Mouse (Mus musculus) intestine, postnatal 0 days (tissue): ENCODE measurements around the gene Slc2a9. TPM values are rescaled to one million over a fixed set of nuclear protein-coding genes. Genes with fewer than 3 reads are reported as not detected.

ENCODE experiments used
- ATAC-seq: fragments of 200-750 bp; cut with Nextera tagmentation; 2 replicates; pipeline ENCODE4 v1.8.0; 2017; ENCODE audit warnings: mild to moderate bottlenecking, moderate TSS enrichment, moderate library complexity
- H3K27ac ChIP-seq: fragments of 300-500 bp; sonication (generic); 2 replicates; pipeline ENCODE4 v1.5.1; 2014; ENCODE audit warnings: mild to moderate bottlenecking, low read depth, low read length, moderate library complexity
- H3K27me3 ChIP-seq: fragments of 300-500 bp; sonication (generic); replicated peaks from 2 replicates; pipeline ENCODE4 v1.6.1; 2014; ENCODE audit warnings: low read length, mixed read lengths; ENCODE audit not compliant: control insufficient read depth, insufficient read depth
- H3K36me3 ChIP-seq: fragments of 300-500 bp; sonication (generic); 2 replicates; pipeline ENCODE4 v1.6.1; 2014; ENCODE audit warnings: mild to moderate bottlenecking, moderate library complexity; ENCODE audit not compliant: control insufficient read depth, insufficient read depth
- H3K4me1 ChIP-seq: fragments of 300-500 bp; sonication (generic); replicated peaks from 2 replicates; pipeline ENCODE4 v1.6.1; 2014; ENCODE audit warnings: antibody characterized with exemption, low read length, mixed read lengths; ENCODE audit not compliant: control insufficient read depth, insufficient read depth
- H3K4me2 ChIP-seq: fragments of 300-500 bp; sonication (generic); replicated peaks from 2 replicates; pipeline ENCODE4 v1.6.1; 2014; ENCODE audit warnings: low read depth, mild to moderate bottlenecking, moderate library complexity
- H3K4me3 ChIP-seq: fragments of 300-500 bp; sonication (generic); 2 replicates; pipeline ENCODE4 v1.5.1; 2014; ENCODE audit warnings: low read depth, low read length
- H3K9ac ChIP-seq: fragments of 300-500 bp; sonication (generic); 2 replicates; pipeline ENCODE4 v1.6.1; 2014; ENCODE audit warnings: mild to moderate bottlenecking, low read depth, low read length
- H3K9me3 ChIP-seq: fragments of 300-500 bp; sonication (generic); 2 replicates; pipeline ENCODE4 v1.6.1; 2016; ENCODE audit warnings: mixed run types; ENCODE audit not compliant: control insufficient read depth
- CTCF ChIP-seq: sonication (generic); IDR thresholded peaks from 2 replicates; pipeline ENCODE4 v1.5.1; 2016; ENCODE audit warnings: low read depth, mild to moderate bottlenecking, control low read depth, antibody characterized with exemption, moderate library complexity
- WGBS: fragments of 180-500 bp; shearing (Covaris S2); extraction: QIAGEN DNeasy Blood & Tissue Kit; methylation state at CpG from one replicate; pipeline ENCODE4 v1.1.7; 2014; 5-methylcytosine and 5-hydroxymethylcytosine counted together
- polyA plus RNA-seq: library from polyadenylated mRNA; unstranded; fragments of >200 nt; fragmentation: Nextera tagmentation; extraction: Ambion mirVana; gene quantifications from 2 replicates; pipeline ENCODE4 v1.2.1, GENCODE M21; 2015

Gene Slc2a9
- polyA plus RNA-seq, 1 experiment from 2014 or later, result 2.4 TPM

- WGBS, result 39% methylated on average over 5 of the region's 5 CpGs
- Histone ChIP-seq H3K27ac (no peak overlapping the region), H3K4me2 (no peak overlapping the region), H3K9me3 (no peaks in the 10 kb centered on the region), H3K36me3 (no peaks in the 10 kb centered on the region), H3K9ac (no peak overlapping the region), H3K4me3 (no peak overlapping the region), H3K4me1 (no peaks in the 10 kb centered on the region), H3K27me3 (no peaks in the 10 kb centered on the region)
- peak; percentile 66 for ATAC-seq
- TF ChIP-seq CTCF, result no peak
Observed at GRCm38 (mm10) chr5:38498479-38498878, 4.5 kb downstream of the Slc2a9 start.

DNA sequence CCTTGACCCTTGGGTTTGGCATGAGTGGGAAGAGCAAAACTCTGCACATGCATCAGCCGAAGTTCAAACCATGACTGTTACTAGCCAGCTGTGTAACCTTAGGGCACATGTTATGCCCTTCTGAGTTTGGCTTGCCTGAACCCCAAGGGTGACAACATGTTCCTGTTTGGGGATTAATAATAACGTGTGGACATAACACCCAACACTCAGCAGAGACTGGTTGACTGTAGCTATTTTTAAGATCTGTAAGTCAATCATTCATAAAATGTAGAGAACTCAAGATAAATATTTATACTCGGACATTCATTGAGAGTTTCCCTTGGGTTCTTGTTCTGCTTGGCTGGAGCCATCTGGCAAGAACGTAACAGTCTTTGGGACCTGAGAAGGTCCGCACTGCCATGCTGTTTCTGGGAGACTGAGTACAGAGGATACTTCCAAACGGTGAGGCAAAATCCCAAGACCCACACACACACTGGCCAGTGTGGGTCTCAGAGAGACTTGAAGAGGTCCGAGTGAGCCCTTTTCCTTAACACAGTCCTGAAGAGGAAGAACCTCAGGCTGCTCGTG lies 6.4 kb downstream of the Slc2a9 start:
- H3K27ac ChIP-seq, result no peak overlapping the region
- ATAC-seq, result no peak
- no peaks in the 10 kb centered on the region for H3K9me3 ChIP-seq
- H3K9ac ChIP-seq, result no peak overlapping the region
- H3K4me1 ChIP-seq, result no peaks in the 10 kb centered on the region
- no peak overlapping the region for H3K4me2 ChIP-seq
- H3K36me3 ChIP-seq, result no peaks in the 10 kb centered on the region
- WGBS, result 66% methylated on average over 8 of the region's 8 CpGs
- no peak for TF ChIP-seq CTCF
- no peak overlapping the region for H3K4me3 ChIP-seq
- H3K27me3 ChIP-seq, result no peaks in the 10 kb centered on the region

- no peaks in the 10 kb centered on the region for H3K36me3 ChIP-seq
- no peaks in the 10 kb centered on the region for H3K9me3 ChIP-seq
- no peak overlapping the region for H3K4me2 ChIP-seq
- no peaks in the 10 kb centered on the region for H3K4me1 ChIP-seq
- TF ChIP-seq CTCF, result no peak
- ATAC-seq, result no peak
- WGBS, result 91% methylated on average over 6 of the region's 6 CpGs
- no peak overlapping the region for H3K9ac ChIP-seq
- H3K27me3 ChIP-seq, result no peaks in the 10 kb centered on the region
- H3K27ac ChIP-seq, result no peak overlapping the region
- H3K4me3 ChIP-seq, result no peak overlapping the region
Observed at GRCm38 (mm10) chr5:38493890-38494289, 9.1 kb downstream of the Slc2a9 start.

DNA sequence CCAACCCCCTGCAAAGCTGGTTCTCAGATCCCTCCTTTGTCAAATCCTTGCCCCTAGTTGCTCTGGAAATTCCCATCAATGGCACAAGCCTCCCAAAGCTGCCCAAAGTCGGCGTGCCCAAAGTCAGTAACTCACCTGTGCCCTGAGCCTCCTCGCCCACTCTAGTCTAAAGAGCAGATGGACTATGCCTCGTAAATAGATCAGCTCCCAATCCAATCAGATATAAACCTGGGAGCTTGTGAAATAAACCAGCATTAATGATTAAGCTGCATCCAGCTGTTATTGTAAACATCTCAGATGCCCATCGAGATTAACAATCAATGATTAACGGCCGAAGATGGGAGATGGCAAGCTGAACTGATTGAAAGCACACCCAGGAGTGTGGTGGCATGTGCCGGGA lies 11.2 kb downstream of the Slc2a9 start:
- 44% methylated on average over 8 of the region's 8 CpGs for WGBS
- Histone ChIP-seq H3K4me3 (no peak overlapping the region), H3K27ac (no peak overlapping the region), H3K4me1 (no peaks in the 10 kb centered on the region), H3K4me2 (no peak overlapping the region), H3K36me3 (no peaks in the 10 kb centered on the region), H3K9ac (no peak overlapping the region), H3K27me3 (no peaks in the 10 kb centered on the region), H3K9me3 (no peaks in the 10 kb centered on the region)
- ATAC-seq, result no peak
- no peak for TF ChIP-seq CTCF

- WGBS, result 84% methylated on average over 4 of the region's 4 CpGs
Observed at GRCm38 (mm10) chr5:38489739-38490138, 13.2 kb downstream of the Slc2a9 start.

GRCm38 (mm10) chr5:38488673-38489615 lies 14.0 kb downstream of the Slc2a9 start:
- Histone ChIP-seq H3K9me3 (no peaks in the 10 kb centered on the region), H3K4me3 (no peak overlapping the region), H3K4me1 (no peaks in the 10 kb centered on the region), H3K27ac (no peak overlapping the region), H3K4me2 (no peak overlapping the region), H3K36me3 (no peaks in the 10 kb centered on the region), H3K9ac (no peak overlapping the region), H3K27me3 (no peaks in the 10 kb centered on the region)
- no peak for ATAC-seq
- WGBS, result 75% methylated on average over 20 of the region's 20 CpGs
- TF ChIP-seq CTCF, result no peak

More at GRCm38 (mm10) chr5:38489739-38490138, 13.2 kb downstream of the Slc2a9 start:
- Histone ChIP-seq H3K27ac (no peak overlapping the region), H3K36me3 (no peaks in the 10 kb centered on the region), H3K4me3 (no peak overlapping the region), H3K4me2 (no peak overlapping the region), H3K27me3 (no peaks in the 10 kb centered on the region), H3K4me1 (no peaks in the 10 kb centered on the region), H3K9me3 (no peaks in the 10 kb centered on the region), H3K9ac (no peak overlapping the region)
- TF ChIP-seq CTCF, result no peak
- no peak for ATAC-seq
